Mouse (Mus musculus) C2C12 (cell line): ENCODE measurements around the gene Olfr767. TPM values are rescaled to one million over a fixed set of nuclear protein-coding genes. Genes with fewer than 3 reads are reported as not detected.
A peak's percentile ranks its signal among the peaks of the same experiment; 100 is the strongest.

ENCODE experiments used
- H3K27me3 ChIP-seq: one replicate; pipeline ENCODE4 v1.6.1; 2011; ENCODE audit not compliant: control insufficient read depth, insufficient read depth, insufficient read length
- H3K36me3 ChIP-seq: one replicate; pipeline ENCODE4 v1.6.1; 2011; ENCODE audit not compliant: control insufficient read depth, insufficient read depth
- H3K4me3 ChIP-seq: one replicate; pipeline ENCODE4 v1.5.1; 2011; ENCODE audit warnings: mild to moderate bottlenecking, control low read depth; ENCODE audit not compliant: poor library complexity, insufficient read depth, severe bottlenecking
- H3K79me2 ChIP-seq: one replicate; pipeline ENCODE4 v1.6.1; 2011; ENCODE audit not compliant: control insufficient read depth, insufficient read depth
- H3K79me3 ChIP-seq: one replicate; pipeline ENCODE4 v1.6.1; 2011; ENCODE audit warnings: low read depth, control low read depth
- H3ac ChIP-seq: one replicate; pipeline ENCODE3; 2011; ENCODE audit warnings: low read depth; ENCODE audit not compliant: control insufficient read depth, insufficient read length
- CEBPB ChIP-seq: IDR thresholded peaks from one replicate; pipeline ENCODE4 v1.6.1; 2011; ENCODE audit warnings: low read depth, mild to moderate bottlenecking, control low read depth, moderate library complexity
- CTCF ChIP-seq: IDR thresholded peaks from one replicate; pipeline ENCODE4 v1.5.1; 2011; ENCODE audit not compliant: control insufficient read depth, insufficient read depth, insufficient read length
- FOSL1 ChIP-seq: IDR thresholded peaks from one replicate; pipeline ENCODE4 v1.8.0; 2011; ENCODE audit warnings: mild to moderate bottlenecking, low read length; ENCODE audit not compliant: poor library complexity, insufficient read depth, severe bottlenecking
- MAX ChIP-seq: IDR thresholded peaks from one replicate; pipeline ENCODE4 v1.6.1; 2011; ENCODE audit warnings: mild to moderate bottlenecking, control low read depth
- MYOD1 ChIP-seq: IDR thresholded peaks from one replicate; pipeline ENCODE4 v1.6.1; 2011; ENCODE audit warnings: low read depth; ENCODE audit not compliant: control insufficient read depth, insufficient read length
- MYOG ChIP-seq: IDR thresholded peaks from one replicate; pipeline ENCODE4 v1.6.1; 2011; ENCODE audit not compliant: control insufficient read depth, insufficient read length; ENCODE audit errors: extremely low read depth
- USF1 ChIP-seq: IDR thresholded peaks from one replicate; pipeline ENCODE4 v1.6.1; 2011; ENCODE audit warnings: low read depth, mild to moderate bottlenecking, control low read depth, moderate library complexity
- polyA plus RNA-seq: library from polyadenylated mRNA; unstranded; fragments of >200 nt; fragmentation: generic; extraction: Trizol; gene quantifications from one replicate; pipeline ENCODE4 v1.2.1, GENCODE M21; 2012; ENCODE audit warnings: missing spikeins

Olfr767 gene
- polyA plus RNA-seq, 1 experiment, result not detected

DNA sequence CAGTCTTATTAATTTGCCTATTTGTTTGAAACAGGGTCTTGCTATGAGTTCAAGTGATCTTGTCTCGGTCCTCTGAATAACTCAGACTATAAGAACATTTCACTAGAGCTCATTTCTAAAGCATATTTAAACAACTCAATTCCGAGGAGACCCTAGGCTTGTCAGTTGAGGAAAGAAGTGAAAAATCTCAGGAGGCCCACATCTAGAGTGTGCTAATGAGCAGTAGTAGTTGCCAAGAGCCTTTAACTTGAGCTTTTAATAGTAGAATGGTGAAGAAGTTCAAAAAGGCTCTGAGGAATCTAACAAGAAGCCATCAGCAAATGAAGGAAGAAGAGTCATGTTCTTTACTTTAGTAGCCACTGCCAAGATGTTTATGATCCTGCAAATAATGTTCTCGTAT is 42.9 kb downstream of the Olfr767 start, which contains the start of gene Olfr764-ps1:
Gene Olfr764-ps1 (minus strand): TSS at position 101 of the 400 bp plus-strand sequence.
- Histone ChIP-seq H3K79me3 (no peaks in the 10 kb centered on the region), H3K36me3 (no peaks in the 10 kb centered on the region), H3K4me3 (no peak within 1 kb of the TSS), H3K27me3 (no peaks in the 10 kb centered on the region), H3K79me2 (no peaks in the 10 kb centered on the region), H3ac (no peak within 1 kb of the TSS)
- TF ChIP-seq MYOD1 (no peak), MAX (no peak), FOSL1 (no peak), MYOG (no peak), USF1 (no peak), CTCF (no peak), CEBPB (no peak)

DNA sequence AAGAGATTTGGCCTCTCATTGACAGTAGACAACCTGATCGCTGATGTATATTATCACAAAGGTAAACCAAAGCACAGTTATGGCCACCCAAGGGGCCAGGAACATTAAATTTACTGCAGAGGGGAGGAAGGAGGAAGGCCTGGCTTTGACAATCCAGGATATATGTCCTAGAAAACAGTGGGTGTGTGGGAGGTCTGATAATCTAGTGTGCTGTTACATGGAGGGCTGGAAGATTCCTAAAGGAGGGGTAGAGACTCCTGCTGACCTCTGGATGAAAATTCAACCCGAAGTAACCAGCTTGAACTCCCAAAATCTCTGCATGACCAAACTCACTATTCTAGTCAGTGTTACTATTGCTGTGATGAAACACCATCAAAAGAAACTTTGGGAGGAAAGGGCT is 54.4 kb downstream of the Olfr767 start:
- Histone ChIP-seq H3K79me3 (no peaks in the 10 kb centered on the region), H3K4me3 (no peak overlapping the region), H3K27me3 (no peaks in the 10 kb centered on the region), H3K79me2 (no peaks in the 10 kb centered on the region), H3ac (no peak overlapping the region), H3K36me3 (no peaks in the 10 kb centered on the region)
- TF ChIP-seq FOSL1 (no peak), CEBPB (no peak), USF1 (no peak), MYOD1 (no peak), MAX (no peak), MYOG (no peak), CTCF (no peak)

- no peak overlapping the region for H3ac ChIP-seq
- no peaks in the 10 kb centered on the region for H3K79me3 ChIP-seq
- H3K27me3 ChIP-seq, result no peaks in the 10 kb centered on the region
- H3K79me2 ChIP-seq, result no peaks in the 10 kb centered on the region
- no peaks in the 10 kb centered on the region for H3K36me3 ChIP-seq
- TF ChIP-seq MYOD1, result no peak
- peak; percentile 18 for TF ChIP-seq CTCF
- TF ChIP-seq CEBPB, result no peak
- no peak overlapping the region for H3K4me3 ChIP-seq
These were observed 56.6 kb downstream of the Olfr767 start for GRCm38 (mm10) chr10:129026018-129026662.

Other genes starting within 250 kb of the Olfr767 start
- gene Gdf11, start 191.2 kb downstream of the Olfr767 start, polyA plus RNA-seq, result 17.0 TPM
- gene Cd63, start 181.9 kb downstream of the Olfr767 start, polyA plus RNA-seq, result 2,043 TPM
- gene Rdh5, start 160.0 kb downstream of the Olfr767 start, polyA plus RNA-seq, result 12.6 TPM
- gene Bloc1s1, start 158.9 kb downstream of the Olfr767 start, polyA plus RNA-seq, result 204 TPM
- gene Itga7, start 149.1 kb downstream of the Olfr767 start, polyA plus RNA-seq, result 100 TPM
- gene Mettl7b, start 121.9 kb downstream of the Olfr767 start, polyA plus RNA-seq, result not detected
- not detected for gene Olfr9, start 93.5 kb downstream of the Olfr767 start, polyA plus RNA-seq
- not detected for gene Olfr763, start 72.1 kb downstream of the Olfr767 start, polyA plus RNA-seq
- not detected for gene Olfr764-ps1, start 43.0 kb downstream of the Olfr767 start, polyA plus RNA-seq
- not detected for gene Olfr765, start 32.9 kb downstream of the Olfr767 start, polyA plus RNA-seq
- gene Olfr766-ps1, start 13.9 kb downstream of the Olfr767 start, polyA plus RNA-seq, result not detected
- not detected for gene Olfr768, start 16.5 kb upstream of the Olfr767 start, polyA plus RNA-seq
- not detected for gene Olfr769, start 35.0 kb upstream of the Olfr767 start, polyA plus RNA-seq
- gene Olfr770, start 56.1 kb upstream of the Olfr767 start, polyA plus RNA-seq, result not detected
- gene Olfr771, start 81.8 kb upstream of the Olfr767 start, polyA plus RNA-seq, result not detected
- gene Olfr772, start 95.0 kb upstream of the Olfr767 start, polyA plus RNA-seq, result not detected
- gene Olfr773, start 104.5 kb upstream of the Olfr767 start, polyA plus RNA-seq, result not detected
- gene Olfr774, start 153.3 kb upstream of the Olfr767 start, polyA plus RNA-seq, result not detected
- not detected for gene Olfr775, start 165.5 kb upstream of the Olfr767 start, polyA plus RNA-seq
- not detected for gene Olfr776, start 176.2 kb upstream of the Olfr767 start, polyA plus RNA-seq
- gene Olfr777, start 188.6 kb upstream of the Olfr767 start, polyA plus RNA-seq, result not detected
- gene Olfr780, start 235.2 kb upstream of the Olfr767 start, polyA plus RNA-seq, result not detected
- gene Olfr781, start 245.9 kb upstream of the Olfr767 start, polyA plus RNA-seq, result not detected